Mouse (Mus musculus) adrenal gland, adult 18-20 months (tissue): ENCODE results near the gene Dok1. TPM values are rescaled to one million over a fixed set of nuclear protein-coding genes. Genes with fewer than 3 reads are reported as not detected.

ENCODE experiments used
- DNase-seq, 2 experiments: peaks; one replicate each; pipeline ENCODE4 v3.0.0; 2021 to 2022; ENCODE audit warnings: low spot score in 2 of 2
- total RNA-seq, 2 experiments: library from RNA; stranded (reverse); gene quantifications; 1 replicate in 1 of 2; 2 replicates in 1 of 2; pipeline ENCODE4 v1.2.3; 2021

Gene Dok1
- total RNA-seq, 2 experiments from 2014 or later: 7.0 to 7.2 TPM

- DNase-seq: no peak
Measured at GRCm38 (mm10) chr6:83019044-83019443, 14.2 kb downstream of the Dok1 start.

- peak in 1 of 2 experiments; percentile 5 for DNase-seq
Measured at GRCm38 (mm10) chr6:83017190-83017589, 16.1 kb downstream of the Dok1 start.

GRCm38 (mm10) chr6:83015749-83016148 lies 17.5 kb downstream of the Dok1 start:
- DNase-seq: no peak

GRCm38 (mm10) chr6:83014482-83015466 lies 18.5 kb downstream of the Dok1 start:
- DNase-seq: peak in 1 of 2 experiments; percentile 8

- no peak for DNase-seq
Measured at GRCm38 (mm10) chr6:83013444-83013843, 19.8 kb downstream of the Dok1 start.

- no peak for DNase-seq
Measured at GRCm38 (mm10) chr6:83011756-83012155, 21.5 kb downstream of the Dok1 start.

GRCm38 (mm10) chr6:83011255-83011654 lies 22.0 kb downstream of the Dok1 start:
- DNase-seq: no peak

- no peak for DNase-seq
Measured at GRCm38 (mm10) chr6:83010010-83010409, 23.3 kb downstream of the Dok1 start.

- DNase-seq: no peak
Measured at GRCm38 (mm10) chr6:83008659-83009058, 24.6 kb downstream of the Dok1 start.

GRCm38 (mm10) chr6:83006114-83006513 lies 27.2 kb downstream of the Dok1 start:
- no peak for DNase-seq

GRCm38 (mm10) chr6:83005444-83006011 lies 27.7 kb downstream of the Dok1 start:
- DNase-seq: no peak

GRCm38 (mm10) chr6:83004872-83005271 lies 28.4 kb downstream of the Dok1 start:
- no peak for DNase-seq

GRCm38 (mm10) chr6:83004309-83004708 lies 29.0 kb downstream of the Dok1 start:
- DNase-seq: no peak

GRCm38 (mm10) chr6:83003850-83004249 lies 29.4 kb downstream of the Dok1 start:
- DNase-seq: no peak

GRCm38 (mm10) chr6:83003082-83003481 lies 30.2 kb downstream of the Dok1 start:
- DNase-seq: no peak

- DNase-seq: no peak
Measured at GRCm38 (mm10) chr6:82999986-83000385, 33.3 kb downstream of the Dok1 start.

- no peak for DNase-seq
Measured at GRCm38 (mm10) chr6:82998326-82998725, 34.9 kb downstream of the Dok1 start.

GRCm38 (mm10) chr6:82997511-82998102 lies 35.7 kb downstream of the Dok1 start:
- DNase-seq: peak in 1 of 2 experiments; percentile 10

GRCm38 (mm10) chr6:82996740-82997315 lies 36.4 kb downstream of the Dok1 start:
- peak; percentile 83 to 89 for DNase-seq

GRCm38 (mm10) chr6:82994372-82994771 lies 38.9 kb downstream of the Dok1 start:
- DNase-seq: no peak

GRCm38 (mm10) chr6:82993696-82994095 lies 39.6 kb downstream of the Dok1 start:
- DNase-seq: no peak
